Mouse (Mus musculus): Measurements from ENCODE around the gene Lrrc32. TPM values are rescaled to one million over a fixed set of nuclear protein-coding genes. Genes with fewer than 3 reads are reported as not detected.

Gene Lrrc32
- polyA plus RNA-seq, 1 experiment from 2014 or later = 2.4 TPM

DNA sequence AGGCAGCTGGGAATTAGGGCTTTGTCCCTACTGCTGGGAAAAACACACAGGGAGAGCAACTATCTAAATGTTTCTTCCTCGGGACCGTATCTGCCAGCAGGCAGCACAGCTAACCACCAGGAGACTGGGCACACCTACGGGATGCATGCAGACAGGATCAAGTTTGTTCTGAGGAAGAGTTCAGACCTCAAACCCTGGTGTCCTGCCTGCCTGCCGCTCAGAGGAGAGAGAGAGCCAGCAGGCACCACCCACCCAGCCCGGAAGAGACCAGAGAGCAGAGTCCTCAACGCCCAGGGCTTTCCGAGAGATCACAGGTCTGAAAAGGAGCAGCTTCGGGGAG is 5.8 kb upstream of the Lrrc32 start:
- 33% methylated on average over 8 of the region's 8 CpGs for WGBS
- no peak overlapping the region for H3K27ac ChIP-seq (replicated peaks; ENCODE audit: low read depth, low read length)
- 0 out of 2 replicates have a peak overlapping the region, but pooled peaks have one; percentile 24 for H3K9ac ChIP-seq (ENCODE audit: low read length)
- no peak for ATAC-seq (ENCODE audit: insufficient number of reproducible peaks, low FRiP score, low TSS enrichment, low read depth)
- no peaks in the 10 kb centered on the region for H3K9me3 ChIP-seq (ENCODE audit: control insufficient read depth, low read length)
- H3K27me3 ChIP-seq (ENCODE audit: control insufficient read depth, insufficient read depth, low read length) = no peaks in the 10 kb centered on the region
- peaks cover 5% of the 10 kb centered on the region; the same call in 1 of the 2 replicates for H3K4me1 ChIP-seq (ENCODE audit: control insufficient read depth, insufficient read depth, low read length)
- H3K4me2 ChIP-seq (ENCODE audit: low read depth, severe bottlenecking) = no peak overlapping the region
- H3K4me3 ChIP-seq (ENCODE audit: low read depth, low read length) = no peak overlapping the region
- H3K36me3 ChIP-seq (ENCODE audit: control insufficient read depth, insufficient read depth, low read length) = no peaks in the 10 kb centered on the region
- DNase-seq (ENCODE audit: low spot score) = no peak

DNA sequence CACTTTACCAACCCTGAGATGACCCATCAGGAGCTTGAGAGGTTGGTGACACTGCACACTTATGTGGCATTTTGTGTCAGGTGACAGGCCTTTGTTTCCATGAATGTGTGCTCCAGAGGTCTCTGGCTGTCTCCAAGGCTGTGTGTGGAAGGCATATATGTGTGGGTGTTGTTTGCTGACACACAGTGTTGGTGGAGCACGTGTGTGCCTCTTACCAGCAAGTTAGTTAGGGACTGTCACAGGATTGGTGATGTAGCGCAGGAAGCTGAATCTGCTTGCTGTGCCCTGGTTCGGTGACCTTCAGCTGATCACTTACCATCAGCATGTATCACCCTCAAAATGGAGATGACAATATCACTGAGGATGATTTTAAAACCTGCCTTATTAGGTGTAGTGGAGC is 4.2 kb upstream of the Lrrc32 start:
- H3K4me3 ChIP-seq (ENCODE audit: low read depth, low read length) = no peak overlapping the region
- WGBS = 90% methylated on average over 3 of the region's 3 CpGs
- H3K9me3 ChIP-seq (ENCODE audit: control insufficient read depth, low read length) = no peaks in the 10 kb centered on the region
- H3K4me1 ChIP-seq (ENCODE audit: control insufficient read depth, insufficient read depth, low read length) = peaks cover 11% of the 10 kb centered on the region; the same call in 1 of the 2 replicates
- H3K36me3 ChIP-seq (ENCODE audit: control insufficient read depth, insufficient read depth, low read length) = no peaks in the 10 kb centered on the region
- H3K9ac ChIP-seq (ENCODE audit: low read length) = no peak overlapping the region
- no peak overlapping the region for H3K4me2 ChIP-seq (ENCODE audit: low read depth, severe bottlenecking)
- ATAC-seq (ENCODE audit: insufficient number of reproducible peaks, low FRiP score, low TSS enrichment, low read depth) (no peak), DNase-seq (ENCODE audit: low spot score) (no peak)
- 0 out of 2 replicates have a peak, but pooled peaks cover 2% of the 10 kb centered on the region for H3K27me3 ChIP-seq (ENCODE audit: control insufficient read depth, insufficient read depth, low read length)
- no peak overlapping the region for H3K27ac ChIP-seq (replicated peaks; ENCODE audit: low read depth, low read length)

DNA sequence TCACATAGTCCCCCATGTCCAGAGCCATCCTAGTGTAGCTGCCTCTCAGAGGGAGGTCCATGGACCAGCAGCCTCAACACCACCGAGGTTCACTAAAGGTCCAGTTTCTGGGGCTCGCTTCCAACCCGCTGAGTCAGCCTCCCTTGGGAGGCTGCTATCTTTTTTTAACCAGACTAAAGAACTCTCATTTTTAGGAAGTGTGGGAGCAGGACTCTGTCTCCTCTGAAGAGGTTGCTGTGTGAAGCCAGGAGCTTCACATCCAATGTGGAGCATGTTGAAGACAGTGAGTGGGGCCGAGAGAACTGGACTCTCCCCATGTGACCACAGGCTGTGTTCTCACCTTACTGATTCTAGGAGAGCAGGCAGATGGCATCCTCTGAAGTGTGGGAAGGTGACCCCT is 3.6 kb upstream of the Lrrc32 start:
- Histone ChIP-seq H3K4me1 (ENCODE audit: control insufficient read depth, insufficient read depth, low read length) (peaks cover 14% of the 10 kb centered on the region; the same call in 1 of the 2 replicates), H3K27me3 (ENCODE audit: control insufficient read depth, insufficient read depth, low read length) (0 out of 2 replicates have a peak, but pooled peaks cover 2% of the 10 kb centered on the region), H3K9ac (ENCODE audit: low read length) (no peak overlapping the region), H3K4me2 (ENCODE audit: low read depth, severe bottlenecking) (no peak overlapping the region), H3K4me3 (ENCODE audit: low read depth, low read length) (no peak overlapping the region), H3K36me3 (ENCODE audit: control insufficient read depth, insufficient read depth, low read length) (no peaks in the 10 kb centered on the region), H3K9me3 (ENCODE audit: control insufficient read depth, low read length) (no peaks in the 10 kb centered on the region), H3K27ac (replicated peaks; ENCODE audit: low read depth, low read length) (no peak overlapping the region)
- ATAC-seq (ENCODE audit: insufficient number of reproducible peaks, low FRiP score, low TSS enrichment, low read depth) (no peak), DNase-seq (ENCODE audit: low spot score) (no peak)
- WGBS = 84% methylated on average over 4 of the region's 4 CpGs

DNA sequence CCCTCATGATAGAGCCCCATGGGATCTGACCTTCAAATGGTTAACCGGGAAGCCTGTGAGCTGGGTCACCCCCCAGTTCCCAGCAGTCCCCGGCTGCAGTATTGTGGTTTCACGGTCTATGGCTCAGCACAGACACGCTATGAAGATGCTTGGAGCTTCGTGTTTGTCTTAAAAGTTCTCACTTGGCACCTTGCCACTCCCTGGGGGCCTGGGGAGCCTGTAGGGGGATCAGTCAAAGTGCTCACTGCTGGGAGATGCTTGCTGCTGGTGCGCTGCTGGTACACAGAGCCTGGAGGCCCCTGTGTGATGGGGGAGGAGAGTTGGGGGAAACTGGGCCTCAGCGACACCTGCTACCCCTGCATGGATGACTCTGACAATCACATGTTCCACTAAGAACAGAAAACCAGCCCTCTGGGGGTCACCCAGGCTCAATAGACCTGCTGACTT is 2.6 kb upstream of the Lrrc32 start:
- peaks cover 14% of the 10 kb centered on the region; the same call in 1 of the 2 replicates for H3K4me1 ChIP-seq (ENCODE audit: control insufficient read depth, insufficient read depth, low read length)
- H3K4me3 ChIP-seq (ENCODE audit: low read depth, low read length) = no peak overlapping the region
- H3K36me3 ChIP-seq (ENCODE audit: control insufficient read depth, insufficient read depth, low read length) = no peaks in the 10 kb centered on the region
- H3K27me3 ChIP-seq (ENCODE audit: control insufficient read depth, insufficient read depth, low read length) = 0 out of 2 replicates have a peak, but pooled peaks cover 2% of the 10 kb centered on the region
- no peak overlapping the region for H3K9ac ChIP-seq (ENCODE audit: low read length)
- H3K9me3 ChIP-seq (ENCODE audit: control insufficient read depth, low read length) = no peaks in the 10 kb centered on the region
- ATAC-seq (ENCODE audit: insufficient number of reproducible peaks, low FRiP score, low TSS enrichment, low read depth) (no peak), DNase-seq (ENCODE audit: low spot score) (no peak)
- H3K4me2 ChIP-seq (ENCODE audit: low read depth, severe bottlenecking) = no peak overlapping the region
- no peak overlapping the region for H3K27ac ChIP-seq (replicated peaks; ENCODE audit: low read depth, low read length)
- WGBS = 79% methylated on average over 7 of the region's 7 CpGs

DNA sequence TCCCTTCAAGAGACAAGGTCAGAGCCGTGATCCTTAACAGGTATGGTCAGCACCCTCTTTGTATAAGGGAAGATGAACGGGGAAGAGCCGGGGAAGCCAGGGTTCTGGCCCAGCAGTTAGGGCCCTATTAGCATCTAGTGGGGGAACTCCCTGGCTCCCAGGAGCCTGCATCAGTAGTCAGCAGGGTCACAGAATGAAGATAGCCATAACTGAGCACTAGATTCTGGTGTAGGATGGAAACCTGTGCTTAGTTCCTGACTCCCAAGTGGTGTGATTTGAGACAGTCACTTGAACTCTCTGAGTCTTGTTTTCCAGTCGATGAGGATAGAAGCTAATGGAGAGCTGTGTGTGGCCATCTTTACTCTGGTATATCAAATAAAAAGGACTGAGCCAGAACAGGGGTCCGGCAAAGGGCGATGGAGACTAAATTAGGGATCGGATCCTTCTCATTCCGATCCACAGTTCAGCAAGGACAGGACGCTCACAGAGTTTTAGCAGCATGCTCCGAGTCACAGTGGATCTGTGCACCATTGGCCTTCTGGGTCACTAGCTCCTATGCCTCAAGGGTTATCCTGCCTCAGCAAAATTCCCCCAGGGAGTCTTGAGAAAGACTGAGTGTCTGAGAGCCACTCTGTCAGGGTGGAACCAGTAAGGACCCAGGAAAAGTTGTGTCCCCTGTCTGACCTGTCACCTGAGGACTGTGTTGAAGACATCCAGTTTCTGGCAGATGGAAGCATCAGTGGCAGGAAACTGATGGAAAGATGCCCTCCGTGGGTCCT is 1.7 kb upstream of the Lrrc32 start:
- Histone ChIP-seq H3K27ac (replicated peaks; ENCODE audit: low read depth, low read length) (no peak overlapping the region), H3K4me1 (ENCODE audit: control insufficient read depth, insufficient read depth, low read length) (peaks cover 14% of the 10 kb centered on the region; the same call in 1 of the 2 replicates), H3K9ac (ENCODE audit: low read length) (no peak overlapping the region), H3K9me3 (ENCODE audit: control insufficient read depth, low read length) (no peaks in the 10 kb centered on the region), H3K36me3 (ENCODE audit: control insufficient read depth, insufficient read depth, low read length) (no peaks in the 10 kb centered on the region), H3K27me3 (ENCODE audit: control insufficient read depth, insufficient read depth, low read length) (0 out of 2 replicates have a peak, but pooled peaks cover 2% of the 10 kb centered on the region), H3K4me2 (ENCODE audit: low read depth, severe bottlenecking) (no peak overlapping the region), H3K4me3 (ENCODE audit: low read depth, low read length) (no peak overlapping the region)
- 87% methylated on average over 11 of the region's 11 CpGs for WGBS
- DNase-seq (ENCODE audit: low spot score) (no peak), ATAC-seq (ENCODE audit: insufficient number of reproducible peaks, low FRiP score, low TSS enrichment, low read depth) (no peak)

DNA sequence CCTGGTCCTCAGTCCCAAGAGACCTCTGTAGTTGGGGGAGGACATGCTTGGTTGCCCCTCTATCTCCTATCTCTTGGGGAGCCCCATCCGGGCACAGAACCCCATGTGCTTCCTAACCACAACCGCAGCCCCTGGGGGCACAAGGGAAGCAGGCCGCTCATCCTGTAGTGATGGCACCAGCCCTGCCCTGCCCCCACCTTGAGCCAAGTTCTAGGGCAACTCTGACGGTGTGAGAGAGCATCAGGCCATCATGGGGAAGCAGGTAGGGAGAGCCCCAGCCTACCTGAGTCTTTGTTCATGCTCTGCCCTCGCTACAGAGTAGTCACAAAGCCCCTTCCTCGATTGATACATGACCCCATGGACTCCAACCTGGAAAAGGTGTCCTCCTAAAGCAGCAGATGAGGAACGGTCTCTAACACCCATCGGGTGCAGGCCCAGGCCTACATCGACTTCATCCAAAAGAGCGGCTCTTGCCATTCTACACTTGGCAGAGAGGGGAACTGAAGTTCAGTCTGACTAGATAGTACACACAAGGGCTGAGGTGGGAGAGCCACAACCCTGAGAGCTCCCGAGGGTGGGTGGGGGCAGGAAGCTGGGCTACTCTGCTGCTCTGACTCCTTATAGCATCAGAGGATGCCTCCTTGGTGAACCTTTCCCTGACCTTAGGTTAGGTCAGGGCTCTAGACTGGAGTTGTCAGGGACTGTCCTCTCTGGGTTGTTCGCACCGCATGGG is 519 bp upstream of the Lrrc32 start:
- WGBS = 89% methylated on average over 13 of the region's 13 CpGs
- H3K4me1 ChIP-seq (ENCODE audit: control insufficient read depth, insufficient read depth, low read length) = peaks cover 9% of the 10 kb centered on the region; the same call in 1 of the 2 replicates
- no peak overlapping the region for H3K27ac ChIP-seq (replicated peaks; ENCODE audit: low read depth, low read length)
- H3K27me3 ChIP-seq (ENCODE audit: control insufficient read depth, insufficient read depth, low read length) = 0 out of 2 replicates have a peak, but pooled peaks cover 2% of the 10 kb centered on the region
- no peaks in the 10 kb centered on the region for H3K9me3 ChIP-seq (ENCODE audit: control insufficient read depth, low read length)
- no peaks in the 10 kb centered on the region for H3K36me3 ChIP-seq (ENCODE audit: control insufficient read depth, insufficient read depth, low read length)
- DNase-seq (ENCODE audit: low spot score) = no peak
- no peak for ATAC-seq (ENCODE audit: insufficient number of reproducible peaks, low FRiP score, low TSS enrichment, low read depth)
- no peak overlapping the region for H3K9ac ChIP-seq (ENCODE audit: low read length)
- H3K4me3 ChIP-seq (ENCODE audit: low read depth, low read length) = no peak overlapping the region
- H3K4me2 ChIP-seq (ENCODE audit: low read depth, severe bottlenecking) = no peak overlapping the region

DNA sequence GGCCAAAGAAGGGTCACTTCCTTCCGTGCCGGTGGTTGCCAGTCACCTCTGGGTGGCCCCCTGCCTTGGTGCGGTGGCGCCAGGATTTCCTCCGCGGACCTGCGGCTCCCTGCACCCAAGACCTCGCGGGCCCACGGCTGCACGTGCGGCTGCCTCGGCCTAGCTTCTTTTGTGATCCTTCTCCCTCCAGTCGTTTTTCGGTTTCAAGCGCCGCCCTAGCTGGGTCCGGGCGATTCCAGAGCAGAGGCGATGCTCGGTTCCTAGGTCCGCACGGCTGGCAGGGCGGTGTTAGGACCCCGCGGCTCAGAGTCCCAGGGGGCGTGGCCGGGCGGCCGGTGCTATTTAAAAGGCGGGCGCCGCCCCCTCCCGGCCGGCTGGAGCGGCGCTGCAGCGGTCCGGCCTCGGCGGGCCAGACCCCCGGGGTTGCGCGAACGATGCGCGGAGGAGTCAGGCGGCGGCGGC is 571 bp downstream of the Lrrc32 start:
- Histone ChIP-seq H3K36me3 (ENCODE audit: control insufficient read depth, insufficient read depth, low read length) (no peaks in the 10 kb centered on the region), H3K4me2 (ENCODE audit: low read depth, severe bottlenecking) (peak overlapping the region; percentile 60), H3K27ac (replicated peaks; ENCODE audit: low read depth, low read length) (no peak overlapping the region), H3K4me3 (ENCODE audit: low read depth, low read length) (peak overlapping the region; percentile 37), H3K27me3 (ENCODE audit: control insufficient read depth, insufficient read depth, low read length) (0 out of 2 replicates have a peak, but pooled peaks cover 2% of the 10 kb centered on the region), H3K9me3 (ENCODE audit: control insufficient read depth, low read length) (no peaks in the 10 kb centered on the region), H3K9ac (ENCODE audit: low read length) (peak overlapping the region; percentile 44), H3K4me1 (ENCODE audit: control insufficient read depth, insufficient read depth, low read length) (peaks cover 14% of the 10 kb centered on the region; the same call in 1 of the 2 replicates)
- ATAC-seq (ENCODE audit: insufficient number of reproducible peaks, low FRiP score, low TSS enrichment, low read depth) (peak; percentile 63), DNase-seq (ENCODE audit: low spot score) (peak; percentile 87)
- under 1% methylated on average over 45 of the region's 50 CpGs for WGBS

DNA sequence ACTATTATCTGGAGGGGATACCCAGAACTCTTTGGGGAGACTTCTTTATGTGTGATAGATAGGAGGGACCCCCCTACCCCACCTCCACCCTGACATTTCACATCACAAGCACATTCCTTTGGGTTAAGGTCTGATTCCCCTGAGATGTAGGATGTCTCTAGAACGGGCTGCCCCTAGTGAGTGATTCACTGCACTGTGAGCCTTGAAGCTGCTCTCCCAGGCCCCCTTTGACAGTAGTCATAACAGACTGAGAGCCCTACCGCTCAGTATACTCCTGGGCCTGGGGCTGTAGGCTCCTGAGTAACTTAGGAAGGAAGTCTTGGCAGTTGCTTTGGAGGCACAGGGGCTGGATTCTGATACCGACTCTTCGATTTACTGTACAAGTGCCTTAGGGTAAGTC is 1.2 kb downstream of the Lrrc32 start:
- H3K36me3 ChIP-seq (ENCODE audit: control insufficient read depth, insufficient read depth, low read length) = no peaks in the 10 kb centered on the region
- no peak overlapping the region for H3K27ac ChIP-seq (replicated peaks; ENCODE audit: low read depth, low read length)
- H3K4me3 ChIP-seq (ENCODE audit: low read depth, low read length) = peak overlapping the region; percentile 37
- H3K4me1 ChIP-seq (ENCODE audit: control insufficient read depth, insufficient read depth, low read length) = peaks cover 14% of the 10 kb centered on the region; the same call in 1 of the 2 replicates
- H3K27me3 ChIP-seq (ENCODE audit: control insufficient read depth, insufficient read depth, low read length) = 0 out of 2 replicates have a peak, but pooled peaks cover 2% of the 10 kb centered on the region
- no peak overlapping the region for H3K9ac ChIP-seq (ENCODE audit: low read length)
- no peaks in the 10 kb centered on the region for H3K9me3 ChIP-seq (ENCODE audit: control insufficient read depth, low read length)
- no peak for ATAC-seq (ENCODE audit: insufficient number of reproducible peaks, low FRiP score, low TSS enrichment, low read depth)
- peak overlapping the region; percentile 60 for H3K4me2 ChIP-seq (ENCODE audit: low read depth, severe bottlenecking)
- WGBS = 62% methylated on average over 4 of the region's 4 CpGs
- no peak for DNase-seq (ENCODE audit: low spot score)

Data from limb, embryonic 11.5 days (tissue).